Mouse (Mus musculus): ENCODE results near the gene Cpe.
"Not testable (repeated sequence)": the region's sequence is repeated elsewhere in the genome, so short reads cannot be mapped to it uniquely, and the experiment has no call there.

Cpe gene

DNA sequence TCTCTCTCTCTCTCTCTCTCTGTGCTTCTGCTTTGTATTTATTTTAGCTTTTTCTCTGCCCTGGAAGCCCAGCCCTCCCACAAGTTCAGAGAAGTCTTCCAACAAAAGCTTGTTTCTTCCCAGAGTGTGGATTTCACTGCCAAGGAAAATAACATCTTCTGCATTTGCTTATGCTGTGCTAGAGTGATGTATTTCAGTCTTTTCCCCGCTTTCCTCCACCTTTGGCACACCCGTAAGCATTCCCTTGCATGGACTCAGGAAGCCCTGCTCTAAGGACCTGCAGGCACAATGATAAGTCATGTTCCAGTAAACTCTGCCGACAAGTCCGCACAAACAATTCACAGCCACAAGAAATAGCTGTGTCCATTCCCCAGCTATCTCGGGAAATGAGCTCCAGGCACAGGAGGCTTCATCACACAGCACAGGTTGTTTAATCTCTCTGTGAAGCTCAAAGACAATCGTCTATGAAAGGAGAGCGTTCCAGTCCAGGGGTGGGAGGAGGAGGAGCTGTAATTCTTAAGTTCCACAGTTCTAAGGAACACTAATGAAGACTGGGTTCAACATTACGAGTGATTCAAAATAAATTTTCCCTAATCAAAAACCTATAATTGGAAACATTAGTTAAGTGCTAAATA lies 17.8 kb downstream of the Cpe start:
- no peak for DNase-seq (ENCODE audit: low spot score)

DNA sequence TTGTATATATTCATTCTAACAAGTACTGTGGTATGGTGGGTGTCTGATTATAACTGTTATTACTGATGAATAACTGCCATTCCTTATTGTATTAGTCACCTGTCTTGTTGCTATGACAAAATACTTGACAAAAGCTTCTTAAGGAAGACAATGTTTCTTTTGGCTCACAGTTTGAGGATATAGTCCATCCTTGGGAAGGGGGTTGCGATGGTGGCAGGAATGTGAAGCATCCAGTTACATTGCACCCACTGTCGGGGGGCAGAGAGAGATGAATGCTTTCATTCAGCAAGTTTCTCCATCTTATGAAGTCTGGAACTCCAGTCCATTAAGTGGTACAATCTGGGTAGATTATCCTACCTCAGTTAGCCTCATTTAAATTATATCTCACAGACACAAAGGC lies 19.9 kb downstream of the Cpe start:
- DNase-seq (ENCODE audit: low spot score) = no peak

DNA sequence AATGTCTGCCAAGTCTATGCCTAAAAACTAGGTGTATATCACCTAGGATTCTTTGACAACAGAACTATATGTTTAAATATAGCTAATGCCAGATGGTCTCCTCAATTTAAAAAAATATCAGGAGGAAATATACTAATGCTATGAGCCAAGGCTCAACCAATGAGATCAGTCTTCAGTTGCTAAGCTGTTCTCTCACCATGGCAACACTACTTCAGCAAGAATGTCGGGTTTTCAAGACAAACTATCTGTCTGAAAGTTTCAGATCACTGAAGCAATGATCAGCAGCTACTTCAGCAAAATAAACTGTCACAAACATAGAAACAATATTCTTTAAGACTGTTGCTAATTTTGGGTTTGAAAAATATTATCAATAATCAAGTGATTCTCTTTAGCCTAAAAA lies 20.9 kb downstream of the Cpe start:
- DNase-seq (ENCODE audit: low spot score) = no peak

DNA sequence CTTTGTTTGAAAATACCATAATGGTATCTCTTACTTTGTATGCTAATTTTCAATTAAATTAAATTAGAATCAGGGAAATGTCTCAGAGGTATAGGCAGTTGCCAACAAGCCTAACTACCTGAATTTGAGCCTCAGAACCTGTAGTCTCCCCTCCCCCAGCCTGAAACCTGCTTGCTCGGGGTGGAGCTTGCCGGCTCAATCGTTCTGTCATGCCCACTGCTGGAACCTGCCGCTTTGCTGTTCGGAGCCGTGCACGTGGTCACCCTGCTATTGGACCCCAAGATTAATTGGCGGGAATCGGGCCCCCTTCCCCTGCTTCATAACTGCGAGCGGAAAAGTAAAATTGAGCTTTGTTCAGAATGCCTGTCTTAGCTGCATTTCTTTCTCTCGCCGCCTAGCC lies 26.5 kb downstream of the Cpe start:
- DNase-seq (ENCODE audit: low spot score) = not testable (repeated sequence)

DNA sequence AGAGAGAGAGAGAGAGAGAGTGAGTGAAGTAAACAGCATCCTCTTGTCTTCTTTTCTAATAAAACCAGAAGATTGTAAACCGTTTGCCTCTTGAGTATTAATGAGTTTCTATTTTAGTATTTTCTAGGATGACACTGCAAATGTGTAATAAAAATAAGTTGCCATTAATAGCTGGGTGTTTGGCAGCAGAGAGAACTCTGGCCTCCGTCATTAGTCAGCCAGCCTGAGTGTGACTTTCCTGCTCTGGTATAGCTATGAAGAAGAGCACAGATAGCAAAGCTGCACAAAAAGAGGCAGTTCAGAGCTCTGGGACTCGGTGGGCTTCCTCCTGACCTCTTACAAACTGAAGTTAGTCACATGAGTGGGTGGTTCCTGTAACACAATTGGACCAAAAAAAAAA lies 27.3 kb downstream of the Cpe start:
- no peak for DNase-seq (ENCODE audit: low spot score)

DNA sequence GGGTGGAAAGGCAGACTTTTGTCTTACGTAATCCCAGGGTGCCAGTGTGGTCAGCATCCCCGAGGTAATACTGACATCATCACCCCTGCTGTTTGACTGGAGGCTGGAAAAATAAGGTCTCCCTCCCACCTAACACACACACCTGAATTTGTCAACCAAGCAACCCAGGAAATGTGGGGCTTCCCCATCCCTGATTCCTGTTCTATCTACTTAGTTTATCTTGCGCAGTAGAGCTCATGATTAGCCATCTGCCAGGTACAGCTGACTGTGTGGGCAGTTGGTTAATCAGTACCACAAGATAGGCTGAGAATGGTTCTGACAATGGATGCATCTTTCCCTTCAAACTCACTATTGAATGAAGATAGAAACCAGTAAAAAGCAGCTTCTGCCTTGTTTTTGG lies 28.0 kb downstream of the Cpe start:
- DNase-seq (ENCODE audit: low spot score) = no peak

DNA sequence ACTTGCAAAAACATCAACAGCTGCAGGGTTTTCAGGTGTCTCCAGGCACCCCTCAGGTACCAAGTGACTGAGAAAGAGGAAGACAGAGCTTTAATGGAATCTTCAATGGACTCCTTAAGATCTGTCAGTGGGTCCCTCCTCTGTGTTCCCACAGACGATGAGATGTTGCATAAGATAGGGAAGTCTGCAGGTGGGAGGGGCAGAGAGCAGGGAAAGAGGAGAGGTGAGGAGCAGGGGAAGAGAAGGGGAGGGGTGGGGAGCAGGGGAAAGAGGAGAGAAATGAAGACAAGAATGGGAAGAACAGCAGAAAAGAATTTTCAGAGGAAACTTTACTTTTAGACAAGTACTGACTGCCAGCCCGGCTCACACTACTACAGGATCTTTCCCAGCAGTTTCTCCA lies 28.5 kb downstream of the Cpe start:
- DNase-seq (ENCODE audit: low spot score) = no peak

DNA sequence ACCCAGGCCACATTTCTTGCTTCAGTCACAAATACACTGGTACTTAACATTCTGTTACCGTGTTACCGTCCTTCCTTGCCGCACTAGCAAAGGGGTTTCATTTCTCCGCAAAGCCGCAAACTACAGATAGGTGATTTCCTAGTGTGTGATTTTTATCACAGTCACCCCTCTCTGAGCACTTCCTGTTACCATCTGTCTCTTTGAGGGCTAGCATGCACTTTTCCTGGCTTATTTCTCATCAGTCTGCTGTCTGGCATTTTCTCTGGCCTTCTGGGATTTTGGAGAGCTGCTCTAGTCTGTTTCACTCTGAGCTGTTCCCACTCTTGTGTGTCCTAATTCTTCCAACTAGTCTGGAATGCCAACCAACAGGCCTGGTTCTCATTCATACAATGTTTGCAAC lies 33.8 kb downstream of the Cpe start:
- DNase-seq (ENCODE audit: low spot score) = no peak

DNA sequence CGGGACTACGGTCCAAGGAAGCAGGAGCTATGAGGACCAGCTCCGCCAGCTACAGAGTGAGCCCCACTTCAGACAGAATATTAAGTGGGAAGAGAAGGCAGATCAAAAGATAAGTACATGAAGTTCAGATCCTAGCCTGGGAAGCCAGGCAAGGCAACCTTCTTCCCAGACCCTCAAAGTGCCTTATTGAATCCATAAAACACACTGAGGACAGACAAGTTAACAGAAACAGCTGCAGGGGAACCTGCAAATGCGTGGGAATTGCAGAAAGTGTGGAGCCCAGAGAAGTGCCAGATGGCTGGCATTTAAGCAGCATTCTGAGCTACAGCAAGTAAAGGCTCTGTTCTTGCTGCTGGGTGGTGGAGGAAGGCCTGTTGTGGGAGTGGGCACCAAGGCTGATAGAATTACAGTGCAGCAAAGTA lies 34.9 kb downstream of the Cpe start:
- no peak for DNase-seq (ENCODE audit: low spot score)

DNA sequence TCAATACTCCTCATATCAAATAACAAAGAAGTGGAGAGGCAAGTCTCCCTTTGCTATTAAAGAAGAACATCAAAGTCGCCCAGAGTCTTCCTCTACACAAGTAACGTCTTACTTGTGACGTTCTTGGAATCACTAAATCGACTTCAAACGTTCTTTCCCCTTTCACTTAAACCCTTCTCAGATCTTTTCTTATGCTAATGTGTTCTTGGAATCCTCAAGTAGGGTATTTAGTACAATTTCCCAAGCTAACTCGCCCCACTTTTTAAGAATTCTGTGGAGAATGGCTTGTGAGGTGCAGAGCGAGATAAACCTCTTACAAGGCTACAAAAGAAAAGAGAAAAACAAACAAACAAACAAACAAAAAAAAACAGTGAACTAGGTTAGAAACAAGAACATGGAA lies 35.3 kb downstream of the Cpe start:
- no peak for DNase-seq (ENCODE audit: low spot score)

DNA sequence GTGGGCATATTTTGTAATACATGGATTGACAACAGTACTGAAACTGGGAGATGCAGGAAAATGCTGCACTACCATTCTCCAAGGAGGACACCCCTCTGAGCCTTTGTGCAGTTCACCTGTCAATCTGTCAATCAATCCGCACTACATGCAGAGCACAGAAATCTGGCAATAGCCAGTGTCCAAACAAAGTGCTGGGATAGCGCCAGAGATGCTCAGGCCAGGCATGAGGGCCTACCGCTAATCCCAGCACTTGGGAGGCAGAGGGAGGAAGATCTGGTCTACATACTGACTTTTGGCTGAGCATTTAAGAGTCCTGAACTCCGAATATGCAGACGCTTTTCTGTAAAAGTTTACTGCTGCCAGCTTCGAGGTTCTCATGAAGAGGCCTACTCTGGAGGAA lies 37.0 kb downstream of the Cpe start:
- no peak for DNase-seq (ENCODE audit: low spot score)

DNA sequence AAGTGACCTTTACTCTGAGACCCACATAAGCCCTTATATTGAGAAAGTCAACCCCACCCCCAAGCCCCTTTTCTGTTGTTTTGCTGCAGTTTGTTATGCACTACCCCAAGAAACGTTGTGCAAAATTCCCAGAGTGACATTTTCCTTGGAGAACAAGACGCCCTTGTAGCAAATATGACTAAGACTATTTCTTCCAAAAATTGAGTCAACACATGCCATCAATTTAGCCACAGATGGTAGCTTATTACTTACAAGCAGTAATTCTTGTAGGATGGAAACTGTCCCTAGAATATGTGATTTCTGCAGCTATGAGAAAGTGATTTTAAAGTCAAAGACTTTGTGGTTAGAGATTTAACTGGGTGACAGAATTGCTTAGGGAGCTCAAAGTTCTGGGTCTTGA lies 37.8 kb downstream of the Cpe start:
- DNase-seq (ENCODE audit: low spot score) = no peak

DNA sequence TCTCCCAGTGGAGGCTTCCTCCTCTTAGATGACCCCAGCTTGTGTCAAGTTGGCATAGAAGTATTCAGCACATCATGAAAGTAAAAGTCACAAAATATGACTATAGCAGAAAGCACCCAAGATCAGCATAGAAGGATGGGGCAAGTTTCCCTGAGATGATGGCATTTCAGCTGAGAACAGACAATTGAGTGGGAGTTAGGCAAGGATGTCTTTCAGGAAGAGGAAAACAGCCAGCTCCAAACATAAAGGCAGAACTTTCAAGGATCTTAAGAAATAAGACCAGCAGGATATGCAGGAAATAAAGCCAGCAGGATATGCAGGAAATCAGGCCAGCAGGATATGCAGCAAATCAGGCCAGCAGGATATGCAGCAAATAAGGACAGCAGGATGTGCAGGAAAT lies 40.6 kb downstream of the Cpe start:
- no peak for DNase-seq (ENCODE audit: low spot score)

DNA sequence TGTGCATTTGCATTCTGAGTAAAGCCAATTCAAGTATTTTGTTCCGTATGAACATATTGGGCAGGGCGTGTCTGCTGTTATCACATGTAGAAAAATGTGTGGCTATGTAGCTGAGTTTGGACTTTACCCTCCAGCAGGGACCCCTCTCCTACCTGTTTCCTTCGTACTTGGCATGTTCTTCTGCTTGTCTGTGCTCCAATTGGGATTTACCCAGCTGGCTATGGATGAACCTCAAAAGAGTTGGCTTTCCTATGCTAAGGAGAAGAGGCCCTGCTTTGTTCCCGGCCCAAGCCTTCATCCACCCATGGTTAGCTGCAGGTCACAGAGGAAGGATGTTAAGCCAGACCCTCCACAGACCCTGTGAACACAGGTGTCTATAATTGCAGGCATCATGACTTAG lies 44.8 kb downstream of the Cpe start:
- DNase-seq (ENCODE audit: low spot score) = no peak

DNA sequence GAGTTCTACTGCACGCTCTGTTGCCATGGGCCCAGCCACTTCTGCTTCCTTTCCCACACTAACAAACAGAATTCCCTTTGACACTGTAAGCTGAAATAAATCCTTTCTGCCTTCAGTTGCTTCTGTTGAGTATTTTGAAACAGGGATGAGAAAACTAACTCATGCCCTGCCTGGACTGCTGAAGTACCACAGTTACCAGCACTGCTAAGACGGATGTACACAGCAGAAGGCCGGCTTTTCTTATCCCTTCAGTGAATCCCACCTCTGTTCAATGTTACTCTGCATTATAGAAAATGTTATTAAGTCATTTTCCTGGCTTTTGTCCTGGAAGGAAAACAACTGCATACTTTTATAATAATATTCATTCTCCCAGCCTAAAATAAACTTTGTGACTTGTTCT lies 45.7 kb downstream of the Cpe start:
- no peak for DNase-seq (ENCODE audit: low spot score)

DNA sequence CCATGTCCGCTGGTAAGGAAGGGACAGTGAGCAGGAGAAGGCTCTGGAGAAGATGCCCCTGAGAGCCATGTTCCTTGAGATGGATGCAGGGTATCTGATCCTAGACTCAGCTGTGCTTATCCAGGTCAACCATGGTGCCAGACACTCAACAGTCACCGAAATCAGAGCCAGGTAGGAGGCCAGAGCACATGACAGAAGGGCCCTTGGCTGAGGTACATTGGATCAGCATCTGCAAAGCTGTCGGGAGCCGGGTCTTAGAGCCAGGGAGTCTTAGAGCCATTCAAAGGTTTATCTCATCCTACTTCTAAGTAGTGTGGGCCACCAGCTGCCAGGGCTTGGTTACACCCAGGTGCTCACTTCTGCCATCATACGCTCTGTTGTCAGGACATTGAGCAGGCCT lies 46.4 kb downstream of the Cpe start:
- DNase-seq (ENCODE audit: low spot score) = no peak

DNA sequence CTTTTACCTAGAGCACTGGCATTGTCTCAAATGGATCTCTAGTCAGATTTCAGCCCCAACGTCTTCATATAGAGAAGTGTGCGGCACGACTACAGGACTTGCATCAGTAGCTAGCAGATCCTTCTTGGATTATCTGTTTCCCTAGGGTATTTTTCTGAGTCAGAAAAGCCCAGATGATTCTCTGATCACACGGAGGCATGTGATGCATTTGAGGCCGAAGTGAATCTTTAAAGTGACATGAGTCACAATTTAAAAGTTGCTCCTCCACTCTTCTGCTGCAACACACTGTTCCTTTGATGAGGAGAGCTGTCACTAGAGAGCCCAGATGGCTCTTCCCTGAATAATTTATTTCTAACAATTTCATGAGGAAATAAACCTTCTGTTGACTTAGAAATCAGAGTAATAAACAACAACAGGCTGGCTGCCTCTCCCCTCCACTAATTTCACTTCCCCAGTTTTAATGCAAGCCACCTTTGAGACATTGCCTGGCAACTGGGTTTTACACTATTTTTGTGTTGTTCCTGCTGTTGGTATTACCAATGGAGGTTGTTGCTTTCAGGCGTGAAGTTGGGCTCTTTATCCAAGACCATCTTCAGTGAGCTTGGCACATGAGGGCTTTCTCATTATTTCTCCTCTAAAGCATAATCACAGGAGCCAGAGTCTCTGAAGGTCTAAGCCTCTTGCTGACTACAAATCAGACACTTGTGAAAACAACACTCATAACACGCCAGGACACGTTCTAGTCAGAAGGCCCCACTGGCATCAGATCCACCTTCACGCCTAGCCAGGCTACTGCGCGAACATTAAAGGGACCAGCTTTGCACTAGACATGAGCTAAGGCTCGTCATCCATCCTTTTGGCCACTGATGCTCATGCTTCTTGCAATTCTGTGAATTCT lies 48.5 kb downstream of the Cpe start:
- DNase-seq (ENCODE audit: low spot score) = no peak

DNA sequence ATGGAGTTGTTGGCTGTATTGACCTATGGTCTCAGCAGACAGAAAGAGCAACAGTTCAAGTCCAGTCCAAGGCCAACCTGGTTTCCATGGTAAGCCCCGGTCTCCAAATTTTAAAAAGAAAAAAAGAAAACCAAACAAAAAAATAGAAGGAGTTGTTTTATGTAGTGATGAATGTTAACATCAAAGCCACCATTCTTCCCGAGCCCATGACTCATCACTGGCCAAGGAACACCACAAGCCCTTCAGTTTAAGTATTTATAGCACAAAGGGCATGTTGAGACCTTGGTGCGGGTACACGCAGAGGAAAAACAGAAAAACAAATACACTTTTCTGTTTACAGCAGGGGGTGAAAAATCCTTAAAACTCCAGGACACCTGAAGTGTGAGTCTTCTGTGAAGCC lies 49.5 kb downstream of the Cpe start:
- DNase-seq (ENCODE audit: low spot score) = no peak

DNA sequence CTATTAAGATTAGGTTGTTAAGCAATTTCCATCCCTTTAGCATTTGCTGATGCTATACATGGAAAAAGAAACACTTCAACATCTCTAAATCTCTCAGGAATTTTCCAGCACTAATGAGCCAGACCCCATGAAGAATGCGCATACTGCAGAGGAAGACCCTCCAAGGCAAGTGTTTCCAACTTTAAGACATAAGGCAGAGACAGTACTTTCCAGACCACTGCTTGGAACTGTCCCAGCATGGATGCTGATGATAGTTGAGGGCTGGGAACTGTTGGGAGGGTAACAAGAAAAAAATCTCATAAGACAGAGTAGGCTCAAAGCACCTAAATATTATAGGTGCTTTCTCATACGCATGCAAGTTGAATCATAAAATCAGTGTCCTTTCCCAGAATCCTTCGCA lies 50.1 kb downstream of the Cpe start:
- DNase-seq (ENCODE audit: low spot score) = no peak

DNA sequence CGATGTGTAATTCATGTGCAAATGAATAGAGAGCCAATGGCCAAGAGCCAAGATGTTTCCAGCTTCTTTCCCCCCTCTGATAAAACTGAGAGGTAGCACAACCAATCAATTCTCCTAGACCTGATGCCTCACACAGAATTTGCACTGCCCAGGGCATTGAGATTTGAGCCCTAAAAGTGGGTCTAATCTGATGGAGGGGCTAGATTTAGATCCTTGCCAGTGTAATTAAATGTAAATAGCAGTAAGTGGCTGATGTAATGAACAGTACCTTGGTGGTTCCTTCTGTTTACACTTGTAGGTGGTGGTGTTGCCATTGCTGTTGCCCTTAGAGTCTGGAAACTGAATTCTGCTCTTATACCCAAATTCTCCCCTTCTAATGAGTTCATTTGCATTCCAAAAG lies 52.3 kb downstream of the Cpe start:
- DNase-seq (ENCODE audit: low spot score) = no peak

DNA sequence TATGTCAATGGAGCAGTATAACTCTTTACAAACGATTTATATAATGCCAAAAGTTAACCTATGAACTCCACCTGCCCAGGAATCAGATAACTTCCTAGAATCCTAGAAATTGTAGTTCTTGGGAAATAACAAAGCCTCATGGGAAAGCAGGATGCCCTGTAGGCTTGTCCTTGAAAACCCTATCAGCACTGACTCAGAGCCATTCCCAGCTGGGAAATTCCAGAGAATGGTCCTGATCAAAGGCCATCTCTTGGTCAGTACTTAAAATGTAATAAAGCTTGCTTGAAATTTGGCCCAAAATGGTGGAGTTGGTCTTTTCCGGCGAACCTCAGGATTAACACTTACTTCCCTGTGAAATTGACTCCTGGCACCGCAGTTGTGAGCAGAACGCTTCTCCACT lies 53.2 kb downstream of the Cpe start:
- DNase-seq (ENCODE audit: low spot score) = no peak

DNA sequence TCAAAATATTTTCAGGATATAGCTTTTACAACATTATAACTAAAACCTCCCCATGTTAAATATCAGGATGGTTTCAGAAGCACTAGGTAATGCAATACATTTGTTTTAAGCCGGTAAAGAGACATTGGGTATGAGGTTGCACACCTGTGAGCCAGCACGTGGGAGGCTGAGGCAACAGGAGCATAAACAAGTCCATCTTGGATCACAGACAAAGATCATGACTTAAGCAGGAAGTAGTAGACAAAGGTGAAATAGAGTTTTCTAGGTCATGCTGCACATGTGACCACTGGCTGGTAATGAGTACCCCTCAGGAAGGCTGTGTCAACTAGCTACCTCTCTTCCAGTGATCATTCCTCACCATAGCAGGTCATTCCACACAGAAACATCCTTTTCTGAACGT lies 58.0 kb downstream of the Cpe start:
- no peak for DNase-seq (ENCODE audit: low spot score)

DNA sequence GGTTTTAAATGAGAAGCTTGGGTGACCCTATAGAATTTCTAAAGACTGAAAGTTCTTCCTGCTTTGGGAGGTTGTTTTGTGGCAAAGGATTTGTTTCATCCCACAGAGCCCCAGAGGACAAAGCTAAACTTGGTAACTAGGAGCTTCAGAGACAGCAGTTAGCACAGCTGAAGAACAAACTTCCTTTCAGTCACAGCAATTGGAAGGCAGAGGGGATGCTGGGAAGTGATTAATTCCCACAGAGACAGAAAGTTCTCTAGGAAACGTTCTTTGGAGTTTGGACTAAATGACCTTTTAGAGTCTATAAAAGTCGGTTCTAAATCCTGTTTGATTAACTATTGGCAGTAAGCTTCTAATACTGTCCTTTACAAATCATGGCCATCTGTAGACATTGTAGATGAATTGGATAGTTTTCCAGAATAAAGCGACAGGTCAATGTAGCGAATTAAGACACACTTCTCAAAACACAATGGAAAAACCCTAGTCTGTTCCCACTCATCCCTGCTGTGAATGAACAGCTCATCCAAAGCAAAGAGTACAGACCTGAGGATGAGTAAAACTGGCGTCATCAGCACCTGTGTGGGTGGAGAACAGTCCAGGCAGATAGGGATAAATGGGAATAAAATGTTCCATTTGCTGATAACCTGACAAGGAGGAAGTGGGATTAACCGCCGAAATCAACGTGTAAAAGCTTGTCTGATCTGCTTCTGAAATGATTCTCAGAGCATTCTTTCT lies 58.6 kb downstream of the Cpe start:
- no peak for DNase-seq (ENCODE audit: low spot score)

Measured in urinary bladder, postnatal 25 days (tissue).